Mouse (Mus musculus): ENCODE measurements around the gene Prokr1. TPM values are rescaled to one million over a fixed set of nuclear protein-coding genes. Genes with fewer than 3 reads are reported as not detected.
"Not testable (repeated sequence)": the region's sequence is repeated elsewhere in the genome, so short reads cannot be mapped to it uniquely, and the experiment has no call there.

The Prokr1 gene
- total RNA-seq (2014; fragmentation: Nextera tagmentation): 0.27 and 2.0 TPM in 2 replicates
- total RNA-seq (2017): 0.85 and 1.4 TPM in 2 replicates

- peak; percentile 87 for ATAC-seq (replicated peaks; ENCODE audit: low FRiP score, low TSS enrichment, poor library complexity, severe bottlenecking)
Observed at GRCm38 (mm10) chr6:87590394-87591281, at the start of gene Prokr1. Gene Prokr1 (minus strand): TSS chr6:87590743.

GRCm38 (mm10) chr6:87638134-87638660 lies 47.7 kb upstream of the Prokr1 start:
- no peak for ATAC-seq (replicated peaks; ENCODE audit: low FRiP score, low TSS enrichment, poor library complexity, severe bottlenecking)

DNA sequence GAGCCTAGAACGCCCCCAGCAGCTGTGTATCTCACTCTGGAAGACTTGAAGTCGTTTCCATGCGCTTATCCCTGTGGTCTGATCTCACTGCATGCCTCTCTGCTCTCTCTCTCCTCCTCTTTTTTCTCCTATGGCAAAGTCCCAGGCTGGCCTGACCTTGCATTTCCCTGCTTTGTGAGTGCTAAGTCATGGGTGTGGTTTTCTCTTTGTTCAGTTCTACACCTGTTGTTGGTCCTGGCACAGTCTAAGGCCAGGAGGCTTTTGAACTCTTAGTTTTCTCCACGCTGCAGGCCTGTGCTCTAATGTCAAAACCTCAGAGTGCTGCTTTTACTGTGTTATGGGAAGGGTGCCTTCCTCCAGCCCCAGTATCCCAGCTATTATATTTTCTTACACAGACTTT lies 41.6 kb upstream of the Prokr1 start:
- ATAC-seq (replicated peaks; ENCODE audit: low FRiP score, low TSS enrichment, poor library complexity, severe bottlenecking): no peak

GRCm38 (mm10) chr6:87628936-87629335 lies 38.4 kb upstream of the Prokr1 start:
- ATAC-seq (replicated peaks; ENCODE audit: low FRiP score, low TSS enrichment, poor library complexity, severe bottlenecking): not testable (repeated sequence)

GRCm38 (mm10) chr6:87623151-87623550 lies 32.6 kb upstream of the Prokr1 start:
- ATAC-seq (replicated peaks; ENCODE audit: low FRiP score, low TSS enrichment, poor library complexity, severe bottlenecking): no peak

DNA sequence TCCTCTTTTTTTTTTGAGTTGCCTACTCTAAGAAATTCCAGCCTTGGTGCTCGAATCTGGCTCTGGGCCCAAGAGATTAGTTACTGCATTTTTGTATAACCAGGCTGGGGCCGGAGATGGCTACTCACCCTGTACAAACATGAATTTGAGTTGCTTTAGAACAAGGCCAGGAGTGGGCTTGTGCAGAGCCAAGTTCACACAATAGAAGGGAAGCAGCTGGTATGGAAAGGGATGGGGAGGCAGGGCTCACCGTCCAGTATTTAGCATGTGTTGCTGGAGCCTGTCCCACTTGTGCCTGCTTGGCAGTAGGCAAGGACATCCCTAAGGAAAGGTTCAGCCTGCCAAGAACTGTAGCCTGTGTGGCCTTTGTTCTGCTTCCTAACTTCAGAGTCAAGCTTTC lies 30.7 kb upstream of the Prokr1 start:
- no peak for ATAC-seq (replicated peaks; ENCODE audit: low FRiP score, low TSS enrichment, poor library complexity, severe bottlenecking)

GRCm38 (mm10) chr6:87618021-87618420 lies 27.5 kb upstream of the Prokr1 start:
- ATAC-seq (replicated peaks; ENCODE audit: low FRiP score, low TSS enrichment, poor library complexity, severe bottlenecking): no peak

DNA sequence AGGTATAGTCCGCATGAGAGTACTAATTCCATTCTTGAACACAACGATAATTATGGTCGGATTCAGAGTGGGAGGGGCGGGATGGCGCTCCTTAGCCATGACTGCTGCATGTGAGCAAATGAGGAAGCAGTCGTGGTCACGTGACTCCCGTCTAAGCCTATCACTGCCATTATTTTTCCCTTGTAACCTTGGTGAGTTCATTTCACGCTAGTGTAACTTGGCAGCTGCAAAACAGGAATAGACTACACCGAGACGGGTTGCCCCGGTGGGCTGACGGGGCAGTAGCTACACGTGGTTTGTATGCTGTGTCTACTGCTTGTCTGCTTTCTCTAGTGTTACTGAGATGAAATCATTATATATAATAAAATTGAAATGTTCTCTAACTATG lies 25.1 kb upstream of the Prokr1 start:
- ATAC-seq (replicated peaks; ENCODE audit: low FRiP score, low TSS enrichment, poor library complexity, severe bottlenecking): no peak

DNA sequence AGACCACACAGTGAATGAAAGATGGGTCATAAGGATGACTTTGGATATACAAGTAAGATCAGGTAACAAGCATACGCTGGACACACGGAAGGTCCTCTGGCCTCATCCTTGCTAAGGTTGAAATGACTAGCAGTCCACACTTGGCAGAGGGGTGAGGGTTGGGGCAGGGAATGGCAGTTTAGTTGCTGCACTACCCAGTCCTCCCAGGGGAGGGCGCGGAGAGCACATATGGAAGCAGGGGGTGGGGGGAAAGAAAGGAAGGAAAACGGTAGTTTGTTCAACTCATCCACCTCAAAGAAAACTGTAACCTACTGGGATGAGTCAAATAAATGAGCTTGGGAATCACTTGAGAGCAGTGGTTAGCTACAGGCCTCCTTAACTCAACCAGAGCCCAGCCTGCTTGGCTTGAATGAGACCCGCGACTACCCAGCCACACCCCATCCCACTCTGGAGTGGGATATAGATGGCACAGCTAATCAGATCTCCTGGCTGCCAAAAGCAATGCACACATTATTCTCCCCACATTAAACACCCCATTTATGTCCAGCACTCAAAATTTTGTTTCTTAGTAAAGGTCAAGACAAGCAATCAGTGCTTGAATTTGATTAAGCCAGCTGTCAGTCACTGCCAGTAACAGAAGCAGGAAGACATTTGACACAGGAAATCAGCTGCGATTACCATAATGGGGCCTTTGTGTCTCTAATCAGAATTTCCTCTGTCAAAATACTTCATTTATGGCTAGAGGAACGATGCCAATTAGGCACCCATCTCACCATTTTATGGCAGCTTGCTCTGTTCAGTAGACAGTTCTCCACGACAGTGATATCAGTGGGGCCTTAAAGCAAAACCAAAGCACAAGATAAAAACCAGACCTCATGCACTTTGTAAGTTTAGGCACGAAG lies 24.5 kb upstream of the Prokr1 start:
- peak; percentile 79 for ATAC-seq (replicated peaks; ENCODE audit: low FRiP score, low TSS enrichment, poor library complexity, severe bottlenecking)

GRCm38 (mm10) chr6:87599825-87600224 lies 9.3 kb upstream of the Prokr1 start:
- no peak for ATAC-seq (replicated peaks; ENCODE audit: low FRiP score, low TSS enrichment, poor library complexity, severe bottlenecking)

DNA sequence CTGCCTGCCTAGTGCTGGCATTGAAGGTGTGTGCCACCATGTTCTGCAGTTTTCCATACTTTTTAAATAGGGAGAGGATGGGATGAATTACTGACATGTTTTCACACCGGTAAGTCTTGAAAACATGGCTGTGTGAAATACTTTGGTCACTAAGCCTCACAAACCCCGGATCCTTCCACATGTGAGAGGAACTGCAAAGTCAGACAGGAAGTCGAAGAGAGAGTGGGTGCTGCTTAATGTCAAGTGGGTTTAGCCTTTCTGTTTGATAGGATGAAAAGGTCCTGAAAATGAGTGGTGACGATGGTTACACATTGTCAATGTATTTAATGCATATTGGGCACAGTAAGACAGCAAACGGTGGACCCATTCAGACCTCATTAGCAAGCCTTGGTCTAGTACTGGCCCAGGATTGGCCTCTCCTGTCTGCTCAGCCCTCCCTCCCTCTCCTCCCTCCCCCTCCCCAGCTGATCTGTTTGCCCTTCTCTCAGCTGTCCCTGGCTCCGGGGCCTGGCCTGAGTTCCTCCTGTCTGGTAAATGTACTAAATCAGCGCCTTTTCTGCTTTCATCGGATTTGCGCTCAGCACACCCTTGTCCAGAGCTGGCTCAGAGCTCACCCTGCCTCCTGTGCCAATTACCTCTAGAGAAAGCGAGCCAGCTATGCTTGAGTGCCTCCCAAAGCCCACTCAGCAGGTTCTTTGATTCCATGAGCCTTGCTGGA lies 6.7 kb upstream of the Prokr1 start:
- ATAC-seq (replicated peaks; ENCODE audit: low FRiP score, low TSS enrichment, poor library complexity, severe bottlenecking): no peak

GRCm38 (mm10) chr6:87594188-87594587 lies 3.6 kb upstream of the Prokr1 start:
- no peak for ATAC-seq (replicated peaks; ENCODE audit: low FRiP score, low TSS enrichment, poor library complexity, severe bottlenecking)

- 0 out of 2 replicates have a peak, but pooled peaks have one; percentile 15 for ATAC-seq (replicated peaks; ENCODE audit: low FRiP score, low TSS enrichment, poor library complexity, severe bottlenecking)
Observed at GRCm38 (mm10) chr6:87589718-87590393, 687 bp downstream of the Prokr1 start.

DNA sequence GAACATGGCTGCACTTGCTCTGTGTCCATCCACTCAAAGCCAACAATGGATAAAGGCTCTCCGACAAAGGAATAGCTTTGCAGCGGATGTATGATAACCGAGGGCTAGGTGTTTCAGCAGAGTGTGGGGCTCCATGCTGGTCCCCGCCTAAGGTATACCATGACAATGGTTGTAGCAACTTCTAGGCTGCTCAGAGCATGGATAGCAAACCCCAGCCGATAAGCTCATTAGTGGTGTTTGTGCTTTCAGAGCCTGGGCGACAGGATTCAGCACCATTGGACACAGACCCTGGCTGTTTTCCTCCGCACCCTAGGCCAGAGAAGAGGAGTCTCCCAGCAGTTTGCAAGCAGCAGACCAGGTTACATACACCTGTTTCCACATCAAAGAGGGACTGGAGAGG lies 6.6 kb downstream of the Prokr1 start:
- ATAC-seq (replicated peaks; ENCODE audit: low FRiP score, low TSS enrichment, poor library complexity, severe bottlenecking): no peak

DNA sequence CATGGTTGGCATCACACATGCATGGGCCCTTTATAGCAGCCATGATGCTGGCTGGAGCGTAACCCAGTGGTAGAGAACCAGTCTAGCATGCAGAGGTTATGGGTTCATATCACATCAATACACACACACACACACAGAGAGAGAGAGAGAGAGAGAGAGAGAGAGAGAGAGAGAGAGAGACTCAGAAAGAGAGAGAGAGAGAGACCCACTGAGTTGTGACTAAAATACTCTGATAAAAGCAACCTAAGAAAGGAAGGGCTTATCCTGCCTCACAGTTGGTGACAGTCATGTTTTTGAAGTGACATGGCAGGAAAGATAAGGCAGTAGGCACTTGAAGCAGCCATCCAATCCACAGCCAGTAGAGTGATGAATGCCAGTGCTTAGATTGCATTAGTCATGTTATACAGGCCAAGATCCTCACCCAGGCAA lies 7.3 kb downstream of the Prokr1 start:
- peak; percentile 94 for ATAC-seq (replicated peaks; ENCODE audit: low FRiP score, low TSS enrichment, poor library complexity, severe bottlenecking)

GRCm38 (mm10) chr6:87582456-87582855 lies 8.1 kb downstream of the Prokr1 start:
- ATAC-seq (replicated peaks; ENCODE audit: low FRiP score, low TSS enrichment, poor library complexity, severe bottlenecking): no peak

DNA sequence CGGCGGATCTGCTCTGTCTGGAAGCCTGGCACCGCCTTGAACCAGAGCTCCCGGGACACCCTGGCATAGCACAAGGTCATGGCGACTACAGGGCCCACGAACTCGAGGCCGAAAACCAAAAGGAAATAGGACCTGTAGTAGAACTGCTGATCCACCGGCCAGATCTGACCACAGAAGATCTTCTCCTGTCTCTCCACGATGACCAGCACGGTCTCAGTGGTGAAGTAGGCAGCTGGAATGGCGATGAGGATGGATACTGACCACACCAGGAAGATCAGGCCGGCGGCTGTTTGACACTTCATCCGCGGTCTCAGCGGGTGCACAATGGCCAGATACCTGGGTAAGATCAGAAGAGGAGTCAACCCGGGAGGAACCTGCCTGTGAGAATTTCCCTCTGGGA lies 9.0 kb downstream of the Prokr1 start:
- no peak for ATAC-seq (replicated peaks; ENCODE audit: low FRiP score, low TSS enrichment, poor library complexity, severe bottlenecking)

DNA sequence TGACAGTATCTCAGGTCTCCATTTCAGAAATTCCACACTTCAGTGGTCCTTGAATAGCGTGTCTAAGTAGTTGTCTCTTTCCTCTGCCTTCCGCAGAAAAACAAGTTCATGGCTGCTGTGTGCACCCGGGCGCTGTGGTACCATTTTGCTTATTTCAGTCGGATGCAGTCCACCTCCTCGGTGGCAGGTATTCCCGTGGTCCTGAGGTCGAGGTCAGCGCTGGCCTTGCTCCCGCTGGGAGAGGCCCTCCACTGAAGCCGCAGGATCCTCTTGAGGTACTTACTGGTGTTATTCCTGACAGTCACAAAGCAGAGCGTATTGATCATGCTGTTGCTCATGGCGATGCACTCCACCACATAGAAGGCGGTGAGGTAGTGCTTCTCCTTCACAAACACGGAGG lies 9.5 kb downstream of the Prokr1 start:
- no peak for ATAC-seq (replicated peaks; ENCODE audit: low FRiP score, low TSS enrichment, poor library complexity, severe bottlenecking)

GRCm38 (mm10) chr6:87578247-87578646 lies 12.3 kb downstream of the Prokr1 start:
- ATAC-seq (replicated peaks; ENCODE audit: low FRiP score, low TSS enrichment, poor library complexity, severe bottlenecking): no peak
